Mouse (Mus musculus) testis, adult 2 months (tissue): ENCODE results near the gene Kank1.

Experiments
- CTCF ChIP-seq: fragments of 200-500 bp; IDR thresholded peaks from 2 replicates; pipeline ENCODE4 v1.5.1; 2012; ENCODE audit warnings: low read depth, mild to moderate bottlenecking, inconsistent platforms, low read length, moderate library complexity; ENCODE audit not compliant: control insufficient read depth, insufficient read depth, insufficient replicate concordance
- POLR2A ChIP-seq: fragments of 200-500 bp; IDR thresholded peaks from 2 replicates; pipeline ENCODE4 v1.6.1; 2012; ENCODE audit warnings: low read depth, mild to moderate bottlenecking, inconsistent platforms, low read length, moderate library complexity; ENCODE audit not compliant: control insufficient read depth

- TF ChIP-seq CTCF (no peak), POLR2A (no peak)
Observed at GRCm38 (mm10) chr19:25301189-25301588, 64.4 kb downstream of the Kank1 start.
